Mouse (Mus musculus): ENCODE results near the gene Eef1akmt1. TPM values are rescaled to one million over a fixed set of nuclear protein-coding genes. Genes with fewer than 3 reads are reported as not detected.

Gene Eef1akmt1
- total and polyA plus RNA-seq, 2 experiments from 2014 or later, result 39.2 to 63.8 TPM

DNA sequence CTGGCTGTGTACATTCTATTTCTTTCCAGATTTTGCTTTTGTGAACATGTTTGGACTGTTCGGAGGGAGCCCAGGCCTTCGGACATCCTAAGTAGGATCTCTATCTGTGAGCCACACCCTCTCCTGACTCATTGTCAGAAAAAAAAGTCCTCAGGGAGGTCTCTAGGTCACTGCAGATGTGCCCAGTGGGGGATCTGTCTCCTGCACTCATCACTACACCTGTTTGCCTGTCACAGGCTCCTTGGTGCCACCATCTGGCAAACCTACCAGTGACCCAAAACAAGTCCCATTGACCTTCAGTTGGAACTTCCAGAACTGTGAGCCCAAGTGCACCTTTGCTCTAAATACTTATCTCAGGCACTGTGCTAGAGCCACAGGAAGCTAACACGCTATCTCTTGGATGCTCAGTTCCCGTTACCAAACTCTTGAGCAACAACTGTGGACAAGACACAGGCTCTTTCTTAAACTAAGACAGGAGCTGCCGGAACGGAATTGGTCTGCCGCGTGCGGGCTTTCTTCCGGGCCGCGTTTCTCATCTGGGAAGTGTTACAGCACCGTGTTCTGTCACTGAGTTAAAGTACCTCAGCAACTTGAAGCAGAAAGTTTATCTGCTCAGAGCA, 27.9 kb downstream of the Eef1akmt1 start:
- 93% methylated on average over 13 of the region's 13 CpGs for WGBS
- no peak for DNase-seq (ENCODE audit: low spot score)
- Histone ChIP-seq H3K36me3 (ENCODE audit: insufficient read depth, low read length) (peaks cover 12% of the 10 kb centered on the region), H3K9me3 (ENCODE audit: low read length) (no peaks in the 10 kb centered on the region), H3K27me3 (ENCODE audit: insufficient read depth, low read length) (no peaks in the 10 kb centered on the region), H3K4me2 (ENCODE audit: low read depth, low read length, poor library complexity, severe bottlenecking) (no peak overlapping the region), H3K9ac (replicated peaks; ENCODE audit: low read length, poor library complexity, severe bottlenecking) (no peak overlapping the region), H3K27ac (ENCODE audit: low read depth, low read length) (no peak overlapping the region), H3K4me1 (ENCODE audit: insufficient read depth, low read length) (no peaks in the 10 kb centered on the region), H3K4me3 (ENCODE audit: low read depth, low read length) (no peak overlapping the region)
- ATAC-seq (ENCODE audit: low FRiP score), result no peak
- no peak for TF ChIP-seq CTCF (IDR thresholded peaks at IDR 0.05)

DNA sequence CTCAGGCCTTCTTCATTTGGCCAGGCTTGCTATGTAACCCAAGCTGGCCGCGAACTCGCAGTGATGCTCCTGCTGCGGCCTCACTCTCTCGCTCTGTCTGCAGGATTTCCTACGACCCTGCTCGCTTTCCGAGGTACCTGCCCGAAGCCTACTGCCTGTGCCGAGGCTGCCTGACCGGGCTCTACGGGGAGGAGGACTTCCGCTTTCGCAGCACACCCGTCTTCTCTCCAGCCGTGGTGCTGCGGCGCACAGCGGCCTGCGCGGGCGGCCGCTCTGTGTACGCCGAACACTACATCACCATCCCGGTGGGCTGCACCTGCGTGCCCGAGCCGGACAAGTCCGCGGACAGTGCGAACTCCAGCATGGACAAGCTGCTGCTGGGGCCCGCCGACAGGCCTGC, 29.2 kb downstream of the Eef1akmt1 start:
- Histone ChIP-seq H3K36me3 (ENCODE audit: insufficient read depth, low read length) (peaks cover 12% of the 10 kb centered on the region), H3K4me2 (ENCODE audit: low read depth, low read length, poor library complexity, severe bottlenecking) (no peak overlapping the region), H3K9me3 (ENCODE audit: low read length) (no peaks in the 10 kb centered on the region), H3K9ac (replicated peaks; ENCODE audit: low read length, poor library complexity, severe bottlenecking) (no peak overlapping the region), H3K27ac (ENCODE audit: low read depth, low read length) (no peak overlapping the region), H3K4me3 (ENCODE audit: low read depth, low read length) (no peak overlapping the region), H3K27me3 (ENCODE audit: insufficient read depth, low read length) (no peaks in the 10 kb centered on the region), H3K4me1 (ENCODE audit: insufficient read depth, low read length) (peaks cover 5% of the 10 kb centered on the region; the same call in 1 of the 2 replicates)
- no peak for ATAC-seq (ENCODE audit: low FRiP score)
- 50% methylated on average over 34 of the region's 34 CpGs for WGBS
- TF ChIP-seq CTCF (IDR thresholded peaks at IDR 0.05), result no peak
- no peak for DNase-seq (ENCODE audit: low spot score)

DNA sequence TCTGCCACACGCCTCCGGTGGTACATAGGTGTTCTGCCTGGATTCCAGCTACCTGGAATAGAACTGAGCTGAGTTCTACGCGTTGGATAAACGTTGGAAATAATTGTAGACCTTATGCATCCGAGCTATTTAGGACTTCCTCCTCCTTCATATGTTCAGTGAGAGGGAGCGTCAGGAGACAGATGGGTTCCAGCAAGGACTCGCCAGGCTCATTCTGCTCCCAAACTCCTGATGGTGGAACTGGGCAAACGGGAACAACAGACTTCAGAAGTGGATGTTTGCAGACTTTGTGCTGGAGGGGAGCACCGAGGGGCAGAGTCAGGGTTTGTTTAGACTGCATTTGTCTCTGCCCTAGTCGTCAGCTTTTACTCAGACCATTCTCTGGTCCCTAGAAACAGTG, 30.7 kb downstream of the Eef1akmt1 start:
- no peaks in the 10 kb centered on the region for H3K9me3 ChIP-seq (ENCODE audit: low read length)
- 88% methylated on average over 11 of the region's 11 CpGs for WGBS
- no peak overlapping the region for H3K4me2 ChIP-seq (ENCODE audit: low read depth, low read length, poor library complexity, severe bottlenecking)
- no peak for ATAC-seq (ENCODE audit: low FRiP score)
- no peak for DNase-seq (ENCODE audit: low spot score)
- no peak for TF ChIP-seq CTCF (IDR thresholded peaks at IDR 0.05)
- H3K36me3 ChIP-seq (ENCODE audit: insufficient read depth, low read length), result peaks cover 12% of the 10 kb centered on the region
- no peak overlapping the region for H3K4me3 ChIP-seq (ENCODE audit: low read depth, low read length)
- H3K27ac ChIP-seq (ENCODE audit: low read depth, low read length), result no peak overlapping the region
- H3K9ac ChIP-seq (replicated peaks; ENCODE audit: low read length, poor library complexity, severe bottlenecking), result no peak overlapping the region
- H3K27me3 ChIP-seq (ENCODE audit: insufficient read depth, low read length), result no peaks in the 10 kb centered on the region
- H3K4me1 ChIP-seq (ENCODE audit: insufficient read depth, low read length), result peaks cover 5% of the 10 kb centered on the region; the same call in 1 of the 2 replicates

DNA sequence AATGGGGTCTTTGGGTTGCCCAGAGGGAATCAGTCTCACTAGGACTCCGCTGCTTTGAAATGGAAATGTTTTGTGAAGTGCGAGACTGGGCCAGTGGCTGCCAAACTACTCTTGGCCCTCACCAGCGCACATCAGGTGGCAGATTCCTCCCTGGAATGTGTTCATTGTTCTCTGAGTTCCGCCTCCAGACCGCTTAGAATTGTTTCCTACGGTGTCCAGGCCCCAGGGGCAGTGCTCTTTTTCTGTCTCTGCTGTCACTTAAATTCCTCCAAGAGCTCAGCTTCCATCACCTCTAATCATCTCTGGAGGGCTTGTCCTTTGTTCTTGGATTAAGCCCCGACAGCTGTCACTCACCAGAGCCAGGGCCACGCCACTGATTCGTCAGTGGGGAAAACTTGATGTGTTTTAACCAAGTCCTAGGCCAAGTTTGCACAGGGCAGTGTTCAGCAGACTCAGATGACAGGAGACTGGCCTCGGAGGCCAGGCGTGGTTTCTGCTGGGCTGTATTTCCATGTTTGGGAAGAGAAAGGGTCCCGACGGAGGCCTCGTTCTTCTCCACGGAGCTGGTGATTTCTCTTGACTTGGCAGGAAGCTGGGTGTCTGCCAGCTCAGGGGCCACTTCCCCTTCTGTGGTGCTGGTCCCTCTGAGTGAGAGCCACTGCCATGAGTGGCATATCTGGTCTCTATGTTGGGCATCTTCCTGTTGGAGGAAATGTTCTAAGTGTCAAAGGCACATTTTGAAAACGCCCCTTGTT, 34.0 kb downstream of the Eef1akmt1 start:
- ATAC-seq (ENCODE audit: low FRiP score) (no peak), DNase-seq (ENCODE audit: low spot score) (peak; percentile 33)
- H3K27me3 ChIP-seq (ENCODE audit: insufficient read depth, low read length), result no peaks in the 10 kb centered on the region
- 0 out of 2 replicates have a peak, but pooled peaks cover 2% of the 10 kb centered on the region for H3K36me3 ChIP-seq (ENCODE audit: insufficient read depth, low read length)
- 17% methylated on average over 16 of the region's 16 CpGs for WGBS
- H3K4me1 ChIP-seq (ENCODE audit: insufficient read depth, low read length), result peaks cover 15% of the 10 kb centered on the region; the same call in 1 of the 2 replicates
- no peaks in the 10 kb centered on the region for H3K9me3 ChIP-seq (ENCODE audit: low read length)
- no peak overlapping the region for H3K27ac ChIP-seq (ENCODE audit: low read depth, low read length)
- H3K9ac ChIP-seq (replicated peaks; ENCODE audit: low read length, poor library complexity, severe bottlenecking), result no peak overlapping the region; the same call in 1 of the 2 replicates
- H3K4me2 ChIP-seq (ENCODE audit: low read depth, low read length, poor library complexity, severe bottlenecking), result no peak overlapping the region; the same call in 1 of the 2 replicates
- TF ChIP-seq CTCF (IDR thresholded peaks at IDR 0.05), result no peak
- no peak overlapping the region for H3K4me3 ChIP-seq (ENCODE audit: low read depth, low read length)

DNA sequence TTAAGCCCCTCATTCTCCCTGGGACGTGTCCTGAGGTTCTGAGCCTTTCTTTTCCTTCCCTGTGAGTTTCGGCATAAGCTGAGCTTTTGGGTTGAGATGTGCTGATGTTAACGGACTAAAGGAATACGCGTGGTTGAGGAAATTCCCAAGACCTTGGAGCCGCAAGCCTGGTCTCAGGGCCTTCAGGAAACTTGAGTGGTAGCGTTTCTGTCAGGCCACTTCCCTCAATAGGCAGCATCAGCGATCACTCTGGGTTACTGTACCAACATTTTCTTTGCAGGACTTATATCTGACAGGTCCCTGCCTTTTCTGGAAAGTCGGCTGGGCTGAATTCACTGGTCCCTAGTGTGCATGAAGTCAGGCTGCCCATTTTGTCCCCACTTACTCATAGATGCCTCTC, 34.6 kb downstream of the Eef1akmt1 start:
- no peaks in the 10 kb centered on the region for H3K9me3 ChIP-seq (ENCODE audit: low read length)
- no peak for ATAC-seq (ENCODE audit: low FRiP score)
- no peaks in the 10 kb centered on the region for H3K36me3 ChIP-seq (ENCODE audit: insufficient read depth, low read length)
- H3K4me1 ChIP-seq (ENCODE audit: insufficient read depth, low read length), result peaks cover 15% of the 10 kb centered on the region; the same call in 1 of the 2 replicates
- no peak overlapping the region for H3K4me3 ChIP-seq (ENCODE audit: low read depth, low read length)
- H3K27me3 ChIP-seq (ENCODE audit: insufficient read depth, low read length), result no peaks in the 10 kb centered on the region
- no peak overlapping the region for H3K9ac ChIP-seq (replicated peaks; ENCODE audit: low read length, poor library complexity, severe bottlenecking)
- no peak overlapping the region for H3K4me2 ChIP-seq (ENCODE audit: low read depth, low read length, poor library complexity, severe bottlenecking)
- no peak overlapping the region for H3K27ac ChIP-seq (ENCODE audit: low read depth, low read length)
- no peak for TF ChIP-seq CTCF (IDR thresholded peaks at IDR 0.05)
- WGBS, result 33% methylated on average over 9 of the region's 9 CpGs
- no peak for DNase-seq (ENCODE audit: low spot score)

DNA sequence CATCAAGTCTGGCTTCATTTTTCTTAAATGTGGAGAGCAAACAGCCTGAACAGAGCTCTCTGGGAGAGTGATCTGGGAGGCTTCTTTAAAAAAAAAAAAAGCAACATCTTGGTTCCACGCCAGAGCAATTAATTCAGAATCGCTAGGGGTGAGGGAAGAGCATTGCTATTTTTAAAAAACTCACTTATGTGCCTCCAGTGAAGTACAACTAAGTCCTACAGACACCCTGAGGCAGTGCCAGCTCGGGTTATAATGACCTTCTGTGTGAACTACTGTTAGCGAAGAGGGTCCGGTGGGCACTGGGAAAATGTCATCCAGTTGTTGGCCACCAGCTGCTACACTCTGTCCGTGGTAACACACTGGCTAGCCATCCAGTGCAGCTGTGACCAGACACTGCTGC, 35.8 kb downstream of the Eef1akmt1 start:
- TF ChIP-seq CTCF (IDR thresholded peaks at IDR 0.05), result no peak
- ATAC-seq (ENCODE audit: low FRiP score) (no peak), DNase-seq (ENCODE audit: low spot score) (peak; percentile 65)
- Histone ChIP-seq H3K27me3 (ENCODE audit: insufficient read depth, low read length) (no peaks in the 10 kb centered on the region), H3K4me1 (ENCODE audit: insufficient read depth, low read length) (peaks cover 15% of the 10 kb centered on the region; the same call in 1 of the 2 replicates), H3K9me3 (ENCODE audit: low read length) (no peaks in the 10 kb centered on the region), H3K4me3 (ENCODE audit: low read depth, low read length) (no peak overlapping the region), H3K9ac (replicated peaks; ENCODE audit: low read length, poor library complexity, severe bottlenecking) (no peak overlapping the region), H3K36me3 (ENCODE audit: insufficient read depth, low read length) (peaks cover 4% of the 10 kb centered on the region; the same call in 1 of the 2 replicates), H3K27ac (ENCODE audit: low read depth, low read length) (no peak overlapping the region), H3K4me2 (ENCODE audit: low read depth, low read length, poor library complexity, severe bottlenecking) (no peak overlapping the region)
- 45% methylated on average over 6 of the region's 6 CpGs for WGBS

All from midbrain, postnatal 0 days (tissue).